Mouse (Mus musculus): ENCODE results near the gene Tmem88. TPM values are rescaled to one million over a fixed set of nuclear protein-coding genes. Genes with fewer than 3 reads are reported as not detected.

Tmem88 gene
- polyA plus RNA-seq, 1 experiment from 2014 or later, result 4.7 TPM

DNA sequence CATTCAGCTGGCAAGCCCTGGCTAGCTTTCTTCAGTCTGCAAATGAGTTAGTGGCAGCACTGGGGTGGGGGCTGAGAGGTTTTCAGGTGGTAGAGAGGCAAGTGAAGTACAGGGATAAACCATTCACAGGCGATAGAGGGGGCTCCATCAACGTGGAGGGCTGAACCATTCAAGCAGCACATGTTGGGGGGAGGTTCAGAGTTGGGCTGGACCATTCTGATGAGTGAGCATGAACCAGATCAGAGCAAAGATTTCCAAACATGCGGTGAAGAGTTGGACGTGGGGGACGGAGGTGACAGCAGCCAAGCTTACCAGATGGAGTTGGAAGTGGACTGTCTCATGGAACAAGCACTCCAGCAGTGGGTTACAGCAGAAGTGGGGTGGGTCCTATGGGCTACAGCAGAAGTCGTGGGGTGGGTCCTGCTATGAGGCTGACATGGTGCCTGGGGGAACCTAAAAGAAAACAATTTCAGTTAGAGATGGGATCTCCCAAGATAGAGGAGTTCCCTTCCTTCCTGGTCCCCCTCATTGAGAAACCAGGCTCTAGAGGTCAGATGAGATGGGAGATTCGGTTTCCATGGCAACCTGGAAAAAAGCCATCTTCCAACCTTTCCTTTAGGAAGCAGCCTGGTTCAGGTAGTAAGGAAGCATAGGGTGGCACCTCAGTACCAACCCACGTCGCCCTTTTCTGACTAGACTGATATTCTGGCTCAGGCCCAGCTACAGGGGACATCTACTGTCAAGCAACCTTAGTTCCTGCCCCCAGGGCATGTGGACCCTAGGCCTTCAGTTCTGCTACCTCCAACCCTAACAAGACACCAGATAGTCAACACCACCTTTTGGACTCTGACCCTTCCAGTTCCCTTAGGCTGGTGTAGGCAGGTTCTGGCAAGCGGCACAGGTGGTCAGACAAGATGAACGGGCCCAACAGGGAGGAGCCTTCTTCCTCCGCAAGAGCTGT lies 15.5 kb upstream of the Tmem88 start, which contains the start of gene Kdm6b:
Gene Kdm6b (minus strand): TSS at position 455 of the 961 bp plus-strand sequence.
- no peak for ATAC-seq

DNA sequence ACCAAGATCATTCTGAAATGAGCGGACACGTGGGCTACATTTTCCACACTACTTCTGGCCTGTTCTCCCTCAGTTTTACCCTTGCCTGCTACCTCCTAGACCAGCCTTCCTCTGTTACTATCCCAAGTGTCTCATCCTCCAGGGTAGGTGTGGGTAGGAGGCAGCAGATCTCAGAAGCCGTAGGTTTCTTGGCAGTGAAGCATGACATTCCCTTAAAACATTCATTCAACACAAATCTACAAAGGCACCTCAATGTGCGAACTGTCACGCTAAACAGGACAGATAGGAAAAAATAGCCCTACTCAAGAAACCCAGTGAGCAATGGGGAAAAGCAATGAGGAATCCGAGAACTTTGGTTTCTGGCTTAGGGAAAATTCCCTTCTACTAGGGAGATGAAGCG lies 14.5 kb upstream of the Tmem88 start:
- H3K36me3 ChIP-seq (ENCODE audit: control insufficient read depth, insufficient read depth, low read length), result peaks cover 26% of the 10 kb centered on the region
- no peak for ATAC-seq
- WGBS, result 65% methylated on average over 7 of the region's 7 CpGs

More for the DNA sequence above, 15.5 kb upstream of the Tmem88 start, which contains the start of gene Kdm6b:
- Histone ChIP-seq H3K4me2 (ENCODE audit: low read length) (peak within 1 kb of the TSS; percentile 99), H3K27ac (ENCODE audit: low read depth, low read length) (peak within 1 kb of the TSS; percentile 99), H3K27me3 (replicated peaks; ENCODE audit: control insufficient read depth, insufficient read depth, low read length) (no peaks in the 10 kb centered on the region), H3K4me3 (ENCODE audit: low read depth, low read length) (peak within 1 kb of the TSS; percentile 77), H3K9me3 (replicated peaks; ENCODE audit: control insufficient read depth, low read length) (no peaks in the 10 kb centered on the region), H3K4me1 (ENCODE audit: control insufficient read depth, insufficient read depth, low read length) (peaks cover 45% of the 10 kb centered on the region), H3K36me3 (ENCODE audit: control insufficient read depth, insufficient read depth, low read length) (peaks cover 19% of the 10 kb centered on the region), H3K9ac (ENCODE audit: low read length) (peak within 1 kb of the TSS; percentile 99)
- WGBS, result 33% methylated on average over 12 of the region's 12 CpGs
- DNase-seq (ENCODE audit: low spot score), result peak; percentile 87

DNA sequence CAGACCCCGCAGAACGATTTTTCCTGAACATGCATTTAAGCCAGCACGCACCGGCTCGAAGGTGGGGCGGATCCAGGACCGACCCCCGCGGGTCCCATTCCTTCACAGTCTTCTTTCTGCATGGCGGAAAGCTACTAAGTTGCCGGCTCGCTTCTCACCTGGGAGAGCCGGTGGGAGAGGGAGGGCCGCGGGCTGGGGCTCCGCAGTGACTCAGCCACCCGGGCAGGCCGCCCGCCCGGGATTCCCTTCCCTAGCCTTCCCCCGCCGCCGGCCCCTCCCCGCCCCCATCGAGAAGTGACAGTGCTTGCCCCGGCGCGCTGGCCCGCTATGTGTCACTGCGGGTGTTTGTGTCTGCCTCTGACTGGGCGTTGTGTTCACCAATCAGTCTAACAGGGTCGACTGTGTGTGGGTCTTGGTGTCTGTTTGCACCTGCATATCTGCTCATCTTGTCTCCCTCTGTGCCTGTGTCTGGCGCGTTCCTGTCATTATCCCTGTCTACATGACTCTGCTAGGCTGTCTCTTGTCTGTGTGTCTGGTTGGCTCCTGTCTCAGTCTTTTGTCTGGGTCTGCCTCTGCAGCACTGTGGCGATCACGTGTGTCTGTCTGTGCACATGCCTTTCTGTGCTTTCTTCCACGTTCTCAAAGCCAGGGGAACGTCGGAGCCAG lies 13.6 kb upstream of the Tmem88 start:
- peak overlapping the region; percentile 77 for H3K4me3 ChIP-seq (ENCODE audit: low read depth, low read length)
- DNase-seq (ENCODE audit: low spot score) (peak; percentile 58), ATAC-seq (no peak)
- peak overlapping the region; percentile 99 for H3K27ac ChIP-seq (ENCODE audit: low read depth, low read length)
- 0% methylated on average over 37 of the region's 39 CpGs for WGBS
- H3K36me3 ChIP-seq (ENCODE audit: control insufficient read depth, insufficient read depth, low read length), result peaks cover 34% of the 10 kb centered on the region
- peak overlapping the region; percentile 92 for H3K9ac ChIP-seq (ENCODE audit: low read length)
- no peaks in the 10 kb centered on the region for H3K27me3 ChIP-seq (replicated peaks; ENCODE audit: control insufficient read depth, insufficient read depth, low read length)
- peaks cover 41% of the 10 kb centered on the region for H3K4me1 ChIP-seq (ENCODE audit: control insufficient read depth, insufficient read depth, low read length)
- H3K4me2 ChIP-seq (ENCODE audit: low read length), result peak overlapping the region; percentile 99
- H3K9me3 ChIP-seq (replicated peaks; ENCODE audit: control insufficient read depth, low read length), result no peaks in the 10 kb centered on the region

More for the DNA sequence above, 14.5 kb upstream of the Tmem88 start:
- H3K4me3 ChIP-seq (ENCODE audit: low read depth, low read length), result peak overlapping the region; percentile 77
- peaks cover 48% of the 10 kb centered on the region for H3K4me1 ChIP-seq (ENCODE audit: control insufficient read depth, insufficient read depth, low read length)
- peak overlapping the region; percentile 99; the same call in 1 of the 2 replicates for H3K27ac ChIP-seq (ENCODE audit: low read depth, low read length)
- no peak for DNase-seq (ENCODE audit: low spot score)
- peak overlapping the region; percentile 92; the same call in 1 of the 2 replicates for H3K9ac ChIP-seq (ENCODE audit: low read length)
- H3K9me3 ChIP-seq (replicated peaks; ENCODE audit: control insufficient read depth, low read length), result no peaks in the 10 kb centered on the region
- peak overlapping the region; percentile 99 for H3K4me2 ChIP-seq (ENCODE audit: low read length)
- H3K27me3 ChIP-seq (replicated peaks; ENCODE audit: control insufficient read depth, insufficient read depth, low read length), result no peaks in the 10 kb centered on the region

DNA sequence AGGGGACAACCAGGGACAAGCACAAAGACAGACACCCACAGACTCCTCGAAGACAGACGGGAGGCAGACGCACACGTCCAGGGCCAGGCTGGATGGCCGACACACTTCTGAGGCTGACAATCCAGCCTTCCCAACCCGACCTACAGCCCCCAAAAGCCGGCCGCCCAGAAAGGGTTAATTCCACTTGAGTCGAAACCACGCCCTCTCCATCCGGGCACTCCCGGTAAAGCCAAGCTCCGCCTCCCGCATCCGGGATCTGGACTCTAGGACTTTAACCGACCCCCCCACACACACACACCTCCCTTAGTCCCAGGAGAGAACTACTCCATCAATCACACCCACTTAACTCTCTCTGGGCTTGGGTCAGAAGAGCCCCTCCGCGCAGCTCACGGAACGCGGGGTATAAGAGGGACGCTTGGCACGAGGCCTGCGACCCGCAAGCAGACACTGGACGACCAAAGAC lies 13.1 kb upstream of the Tmem88 start:
- ATAC-seq (peak; percentile 45), DNase-seq (ENCODE audit: low spot score) (peak; percentile 98)
- no peaks in the 10 kb centered on the region for H3K9me3 ChIP-seq (replicated peaks; ENCODE audit: control insufficient read depth, low read length)
- peaks cover 40% of the 10 kb centered on the region for H3K36me3 ChIP-seq (ENCODE audit: control insufficient read depth, insufficient read depth, low read length)
- H3K27ac ChIP-seq (ENCODE audit: low read depth, low read length), result peak overlapping the region; percentile 99
- WGBS, result under 1% methylated on average over 26 of the region's 26 CpGs
- H3K4me3 ChIP-seq (ENCODE audit: low read depth, low read length), result peak overlapping the region; percentile 77
- peaks cover 39% of the 10 kb centered on the region for H3K4me1 ChIP-seq (ENCODE audit: control insufficient read depth, insufficient read depth, low read length)
- H3K4me2 ChIP-seq (ENCODE audit: low read length), result peak overlapping the region; percentile 99
- no peaks in the 10 kb centered on the region for H3K27me3 ChIP-seq (replicated peaks; ENCODE audit: control insufficient read depth, insufficient read depth, low read length)
- peak overlapping the region; percentile 92 for H3K9ac ChIP-seq (ENCODE audit: low read length)

DNA sequence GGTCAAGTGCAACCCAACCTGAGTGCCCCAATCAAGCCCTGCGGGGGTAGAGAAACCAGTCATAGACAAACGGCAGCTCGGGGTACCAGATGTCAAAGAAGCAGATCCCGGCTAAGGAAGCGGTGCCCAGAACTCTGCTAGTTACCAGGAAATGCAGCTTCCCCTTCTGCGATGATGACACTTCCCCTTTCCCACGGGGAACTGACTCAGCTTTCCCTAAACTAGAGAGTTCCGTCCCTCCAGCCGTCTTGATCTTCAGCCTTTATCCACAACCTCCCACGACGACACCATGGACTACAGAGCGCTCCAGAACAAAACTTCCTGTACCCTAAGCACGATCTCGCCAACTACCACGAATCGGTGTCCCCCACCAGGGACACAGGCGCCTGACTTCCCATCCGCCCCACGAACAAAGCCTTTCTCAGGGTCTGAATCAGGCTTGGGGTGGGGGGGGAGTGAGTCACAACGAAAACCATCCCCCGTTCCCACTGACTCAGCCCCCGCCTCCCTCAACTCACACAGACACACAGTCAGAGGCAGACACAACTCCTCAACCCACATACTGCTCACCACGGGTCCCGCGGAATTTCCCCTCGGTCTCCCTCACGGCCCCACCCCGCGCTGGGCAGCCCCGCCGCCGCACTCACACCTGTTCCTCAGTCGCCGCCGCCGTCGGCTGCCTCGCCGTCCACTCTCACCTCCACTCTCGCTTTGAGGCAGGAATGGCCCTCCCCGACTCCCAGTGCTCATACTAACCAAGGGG lies 12.5 kb upstream of the Tmem88 start:
- DNase-seq (ENCODE audit: low spot score), result no peak

GRCm38 (mm10) chr11:69410045-69410309 lies 11.9 kb upstream of the Tmem88 start:
- H3K4me2 ChIP-seq (ENCODE audit: low read length), result peak overlapping the region; percentile 99
- H3K27me3 ChIP-seq (replicated peaks; ENCODE audit: control insufficient read depth, insufficient read depth, low read length), result no peaks in the 10 kb centered on the region
- H3K4me1 ChIP-seq (ENCODE audit: control insufficient read depth, insufficient read depth, low read length), result peaks cover 38% of the 10 kb centered on the region
- H3K27ac ChIP-seq (ENCODE audit: low read depth, low read length), result peak overlapping the region; percentile 99
- H3K9me3 ChIP-seq (replicated peaks; ENCODE audit: control insufficient read depth, low read length), result no peaks in the 10 kb centered on the region
- WGBS, result under 1% methylated on average over 18 of the region's 18 CpGs
- ATAC-seq (no peak), DNase-seq (ENCODE audit: low spot score) (no peak)
- peak overlapping the region; percentile 92 for H3K9ac ChIP-seq (ENCODE audit: low read length)
- peaks cover 51% of the 10 kb centered on the region for H3K36me3 ChIP-seq (ENCODE audit: control insufficient read depth, insufficient read depth, low read length)
- peak overlapping the region; percentile 77 for H3K4me3 ChIP-seq (ENCODE audit: low read depth, low read length)

More for the DNA sequence above, 12.5 kb upstream of the Tmem88 start:
- Histone ChIP-seq H3K27me3 (replicated peaks; ENCODE audit: control insufficient read depth, insufficient read depth, low read length) (no peaks in the 10 kb centered on the region), H3K4me3 (ENCODE audit: low read depth, low read length) (peak overlapping the region; percentile 77), H3K4me1 (ENCODE audit: control insufficient read depth, insufficient read depth, low read length) (peaks cover 39% of the 10 kb centered on the region), H3K4me2 (ENCODE audit: low read length) (peak overlapping the region; percentile 99), H3K36me3 (ENCODE audit: control insufficient read depth, insufficient read depth, low read length) (peaks cover 46% of the 10 kb centered on the region), H3K9me3 (replicated peaks; ENCODE audit: control insufficient read depth, low read length) (no peaks in the 10 kb centered on the region), H3K9ac (ENCODE audit: low read length) (peak overlapping the region; percentile 92), H3K27ac (ENCODE audit: low read depth, low read length) (peak overlapping the region; percentile 99)
- under 1% methylated on average over 41 of the region's 41 CpGs for WGBS
- peak; percentile 15 for ATAC-seq

GRCm38 (mm10) chr11:69409378-69410044 lies 11.5 kb upstream of the Tmem88 start:
- H3K4me1 ChIP-seq (ENCODE audit: control insufficient read depth, insufficient read depth, low read length), result peaks cover 33% of the 10 kb centered on the region
- H3K27me3 ChIP-seq (replicated peaks; ENCODE audit: control insufficient read depth, insufficient read depth, low read length), result no peaks in the 10 kb centered on the region
- ATAC-seq, result peak; percentile 49
- under 1% methylated on average over 43 of the region's 46 CpGs for WGBS
- H3K9ac ChIP-seq (ENCODE audit: low read length), result peak overlapping the region; percentile 92
- H3K27ac ChIP-seq (ENCODE audit: low read depth, low read length), result peak overlapping the region; percentile 99
- peak overlapping the region; percentile 99 for H3K4me2 ChIP-seq (ENCODE audit: low read length)
- no peaks in the 10 kb centered on the region for H3K9me3 ChIP-seq (replicated peaks; ENCODE audit: control insufficient read depth, low read length)
- peaks cover 56% of the 10 kb centered on the region for H3K36me3 ChIP-seq (ENCODE audit: control insufficient read depth, insufficient read depth, low read length)
- peak overlapping the region; percentile 77 for H3K4me3 ChIP-seq (ENCODE audit: low read depth, low read length)
- peak; percentile 90 for DNase-seq (ENCODE audit: low spot score)

Measured in forebrain, embryonic 14.5 days (tissue).